Mouse (Mus musculus) ES-Bruce4 (cell line): ENCODE results near the gene Myo3b. TPM values are rescaled to one million over a fixed set of nuclear protein-coding genes. Genes with fewer than 3 reads are reported as not detected.
A peak's percentile ranks its signal among the peaks of the same experiment; 100 is the strongest.

Experiments
- H3K27ac ChIP-seq: 2 replicates; pipeline ENCODE4 v1.5.1; 2012; ENCODE audit warnings: low read length, inconsistent platforms; ENCODE audit not compliant: insufficient read depth
- H3K27me3 ChIP-seq: 2 replicates; pipeline ENCODE4 v1.6.1; 2012; ENCODE audit warnings: mild to moderate bottlenecking, low read length, inconsistent platforms; ENCODE audit not compliant: control insufficient read depth, poor library complexity, insufficient read depth, severe bottlenecking
- H3K36me3 ChIP-seq: 2 replicates; pipeline ENCODE4 v1.6.1; 2012; ENCODE audit warnings: inconsistent platforms, mild to moderate bottlenecking, low read length, moderate library complexity; ENCODE audit not compliant: control insufficient read depth, poor library complexity, insufficient read depth, severe bottlenecking
- H3K4me1 ChIP-seq: one replicate; pipeline ENCODE4 v1.8.1; 2011; ENCODE audit warnings: low read length; ENCODE audit not compliant: control insufficient read depth, insufficient read depth
- H3K4me3 ChIP-seq: 2 replicates; pipeline ENCODE4 v1.5.1; 2011; ENCODE audit warnings: low read depth, mild to moderate bottlenecking, low read length
- H3K9ac ChIP-seq: 2 replicates; pipeline ENCODE4 v1.6.1; 2012; ENCODE audit warnings: low read depth, mild to moderate bottlenecking, inconsistent platforms; ENCODE audit not compliant: poor library complexity, severe bottlenecking
- H3K9me3 ChIP-seq: replicated peaks from 2 replicates; pipeline ENCODE4 v1.6.1; 2012; ENCODE audit warnings: mild to moderate bottlenecking, low read length, inconsistent platforms; ENCODE audit not compliant: control insufficient read depth, poor library complexity, insufficient read depth, severe bottlenecking
- CTCF ChIP-seq: IDR thresholded peaks from one replicate; pipeline ENCODE4 v1.8.1; 2011; ENCODE audit warnings: low read depth, low read length
- EP300 ChIP-seq: IDR thresholded peaks from 2 replicates; pipeline ENCODE4 v1.6.1; 2011; ENCODE audit warnings: low read depth, low read length; ENCODE audit not compliant: insufficient read depth
- POLR2A ChIP-seq: IDR thresholded peaks from one replicate; pipeline ENCODE4 v1.8.1; 2011; ENCODE audit warnings: low read length; ENCODE audit not compliant: insufficient read depth
- polyA plus RNA-seq: library from polyadenylated mRNA; stranded (reverse); fragments of >200 nt; gene quantifications from 2 replicates; pipeline ENCODE4 v1.2.4, GENCODE M21; 2011; ENCODE audit warnings: low read depth; ENCODE audit not compliant: missing spikeins, insufficient read depth, insufficient read length

Myo3b gene
- polyA plus RNA-seq, 1 experiment: not detected

GRCm38 (mm10) chr2:70245981-70246380, 207.1 kb downstream of the Myo3b start:
- no peak overlapping the region for H3K4me3 ChIP-seq
- no peak overlapping the region for H3K9ac ChIP-seq
- no peak overlapping the region for H3K27ac ChIP-seq
- no peaks in the 10 kb centered on the region for H3K36me3 ChIP-seq
- H3K27me3 ChIP-seq: no peaks in the 10 kb centered on the region; the same call in 1 of the 2 replicates
- no peak for TF ChIP-seq POLR2A
- TF ChIP-seq CTCF: no peak
- no peak for TF ChIP-seq EP300
- no peaks in the 10 kb centered on the region; the same call in 1 of the 2 replicates for H3K9me3 ChIP-seq
- H3K4me1 ChIP-seq: no peaks in the 10 kb centered on the region

GRCm38 (mm10) chr2:70248616-70249015, 209.7 kb downstream of the Myo3b start:
- Histone ChIP-seq H3K4me3 (no peak overlapping the region), H3K27me3 (no peaks in the 10 kb centered on the region; the same call in 1 of the 2 replicates), H3K9me3 (no peaks in the 10 kb centered on the region; the same call in 1 of the 2 replicates), H3K27ac (no peak overlapping the region), H3K4me1 (no peaks in the 10 kb centered on the region), H3K36me3 (no peaks in the 10 kb centered on the region), H3K9ac (no peak overlapping the region)
- TF ChIP-seq POLR2A (no peak), CTCF (no peak), EP300 (no peak)

DNA sequence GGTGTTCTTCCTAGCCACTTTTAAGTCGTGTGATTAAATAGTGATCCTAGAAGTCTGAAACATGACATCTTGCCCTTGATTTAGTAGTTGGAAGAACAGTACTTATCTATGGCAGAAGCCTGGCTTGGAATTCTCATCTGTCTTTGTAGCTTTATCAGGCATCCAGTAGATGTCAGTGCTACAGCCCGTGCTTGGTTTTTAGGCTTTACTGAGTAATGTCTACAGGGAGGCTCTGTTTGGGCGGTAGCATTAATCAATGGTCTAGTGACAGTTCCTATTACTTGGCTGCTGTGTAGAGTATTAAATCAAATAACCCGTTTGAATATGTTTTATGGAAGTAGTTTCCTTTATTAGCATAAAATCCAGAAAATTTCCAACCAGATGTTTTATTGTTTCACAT, 210.9 kb downstream of the Myo3b start:
- H3K27ac ChIP-seq: no peak overlapping the region
- no peaks in the 10 kb centered on the region; the same call in 1 of the 2 replicates for H3K27me3 ChIP-seq
- H3K9ac ChIP-seq: no peak overlapping the region
- no peaks in the 10 kb centered on the region for H3K4me1 ChIP-seq
- H3K36me3 ChIP-seq: no peaks in the 10 kb centered on the region
- no peaks in the 10 kb centered on the region; the same call in 1 of the 2 replicates for H3K9me3 ChIP-seq
- H3K4me3 ChIP-seq: no peak overlapping the region
- TF ChIP-seq EP300 (no peak), POLR2A (no peak), CTCF (no peak)

GRCm38 (mm10) chr2:70251256-70251655, 212.3 kb downstream of the Myo3b start:
- no peak overlapping the region for H3K4me3 ChIP-seq
- H3K27ac ChIP-seq: no peak overlapping the region
- no peak overlapping the region for H3K9ac ChIP-seq
- no peaks in the 10 kb centered on the region; the same call in 1 of the 2 replicates for H3K27me3 ChIP-seq
- H3K4me1 ChIP-seq: no peaks in the 10 kb centered on the region
- TF ChIP-seq EP300 (no peak), CTCF (no peak), POLR2A (no peak)
- no peaks in the 10 kb centered on the region for H3K36me3 ChIP-seq
- H3K9me3 ChIP-seq: no peaks in the 10 kb centered on the region; the same call in 1 of the 2 replicates

DNA sequence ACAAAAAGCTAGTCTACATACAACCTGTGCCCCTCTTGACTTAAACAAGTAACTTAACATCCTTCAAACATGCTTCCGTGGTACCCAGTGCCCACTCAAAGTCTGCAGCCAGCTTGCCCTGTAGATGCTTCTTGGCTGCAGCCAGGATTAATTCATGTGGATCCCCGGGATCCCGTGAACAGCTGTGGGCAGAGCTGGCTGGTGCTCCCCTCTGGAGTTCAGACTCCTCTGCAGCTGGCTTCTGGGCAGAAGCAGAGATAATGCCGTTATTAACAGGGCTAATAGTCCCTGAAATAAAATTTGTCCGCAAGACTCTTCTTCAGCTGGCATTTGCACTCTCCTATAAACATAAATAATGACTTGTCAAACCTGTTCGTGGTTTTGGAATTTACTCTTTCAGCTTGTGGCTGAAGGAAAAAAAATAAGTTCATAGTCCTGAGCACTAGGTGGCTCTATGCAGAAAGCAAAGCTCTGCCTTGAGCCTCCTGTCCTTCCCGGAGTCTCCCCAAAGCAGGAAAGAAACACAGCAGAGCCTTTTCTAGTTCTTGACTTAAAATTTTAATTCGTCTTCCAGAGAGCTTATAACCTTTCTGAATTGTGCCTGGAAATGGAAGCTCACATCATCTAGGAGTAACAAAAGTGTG, 220.6 kb downstream of the Myo3b start:
- Histone ChIP-seq H3K36me3 (no peaks in the 10 kb centered on the region), H3K4me1 (peaks cover 2% of the 10 kb centered on the region), H3K27me3 (no peaks in the 10 kb centered on the region), H3K4me3 (no peak overlapping the region), H3K9me3 (no peaks in the 10 kb centered on the region), H3K27ac (no peak overlapping the region), H3K9ac (no peak overlapping the region)
- TF ChIP-seq POLR2A: no peak
- TF ChIP-seq CTCF: peak; percentile 21
- TF ChIP-seq EP300: no peak

DNA sequence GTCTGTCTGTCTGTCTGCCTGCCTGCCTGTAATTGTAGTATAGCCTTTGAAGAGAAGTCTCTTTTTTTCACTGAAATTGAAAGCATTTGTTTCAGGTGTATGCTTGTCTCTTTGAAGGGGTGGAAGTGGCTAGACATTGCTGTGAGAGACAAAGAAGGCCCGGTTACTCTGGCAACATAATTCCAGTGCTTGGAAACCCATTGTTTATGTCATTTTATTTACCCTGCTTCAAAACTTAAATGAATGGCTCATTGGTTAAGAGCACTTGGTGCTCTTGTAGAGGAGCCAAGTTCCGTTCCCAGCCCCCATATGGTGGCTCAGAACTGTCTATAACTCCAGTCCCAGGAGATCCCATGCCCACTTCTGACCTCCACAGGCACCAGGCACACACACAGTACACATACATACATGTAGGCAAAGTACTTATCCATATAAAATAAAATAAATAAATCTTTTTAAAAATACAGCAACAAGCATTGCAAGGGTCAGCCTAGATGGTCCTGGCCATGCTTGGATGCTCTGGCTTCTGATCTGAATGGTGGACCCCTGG, 221.8 kb downstream of the Myo3b start:
- no peak overlapping the region for H3K9ac ChIP-seq
- TF ChIP-seq POLR2A: no peak
- TF ChIP-seq EP300: no peak
- no peak for TF ChIP-seq CTCF
- peaks cover 2% of the 10 kb centered on the region for H3K4me1 ChIP-seq
- H3K36me3 ChIP-seq: no peaks in the 10 kb centered on the region
- no peak overlapping the region for H3K4me3 ChIP-seq
- H3K9me3 ChIP-seq: no peaks in the 10 kb centered on the region
- H3K27ac ChIP-seq: no peak overlapping the region
- no peaks in the 10 kb centered on the region for H3K27me3 ChIP-seq
